Mouse (Mus musculus) adrenal gland, postnatal 14 days (tissue): Measurements from ENCODE around the gene Slc25a35. TPM values are rescaled to one million over a fixed set of nuclear protein-coding genes. Genes with fewer than 3 reads are reported as not detected.
A peak's percentile ranks its signal among the peaks of the same experiment; 100 is the strongest.
"Not testable (repeated sequence)": the region's sequence is repeated elsewhere in the genome, so short reads cannot be mapped to it uniquely, and the experiment has no call there.

Experiments used
- DNase-seq: peaks from one replicate; pipeline ENCODE4 v3.0.0; 2021; ENCODE audit warnings: mixed read lengths
- total RNA-seq: library from RNA; stranded (reverse); gene quantifications from 2 replicates; pipeline ENCODE4 v1.2.3, GENCODE M21; 2021

The Slc25a35 gene
- total RNA-seq, 1 experiment from 2014 or later = 55.8 TPM

DNA sequence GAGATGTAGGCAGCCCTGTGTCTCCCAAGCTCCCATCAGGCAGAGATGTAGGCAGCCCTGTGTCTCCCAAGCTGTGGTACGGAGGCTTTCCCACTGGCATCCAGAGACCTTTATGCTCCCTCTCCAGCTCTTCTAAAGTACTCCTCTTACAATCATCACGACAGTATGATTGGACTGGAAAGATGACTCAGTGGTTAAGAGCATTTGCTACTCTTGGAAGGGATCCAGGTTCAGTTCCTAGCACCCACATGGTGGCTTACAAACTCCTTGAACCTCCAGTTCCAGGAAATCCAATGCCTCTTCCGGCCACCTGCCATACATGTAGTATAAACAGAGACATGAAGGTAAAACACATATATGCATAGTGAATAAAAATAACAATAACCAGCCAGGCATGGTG lies 6.3 kb upstream of the Slc25a35 start:
- DNase-seq = no peak

DNA sequence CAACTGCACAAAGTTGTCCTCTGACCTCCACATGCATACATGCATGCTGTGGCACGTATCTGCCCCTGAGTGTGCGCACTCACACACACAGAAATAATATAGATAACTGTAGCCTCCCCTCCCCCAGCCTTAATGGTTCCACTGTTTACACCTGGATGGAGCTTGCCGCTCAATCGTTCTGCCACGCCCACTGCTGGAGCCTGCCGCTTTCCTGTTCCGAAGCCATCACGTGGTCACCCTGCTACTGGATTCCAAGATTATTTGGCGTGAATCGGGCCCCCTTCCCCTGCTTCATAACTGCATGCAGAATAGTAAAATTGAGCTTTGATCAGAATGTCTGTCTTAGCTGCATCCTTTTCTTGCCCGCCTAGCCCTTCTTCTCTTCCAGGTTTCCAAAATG lies 5.8 kb upstream of the Slc25a35 start:
- not testable (repeated sequence) for DNase-seq

DNA sequence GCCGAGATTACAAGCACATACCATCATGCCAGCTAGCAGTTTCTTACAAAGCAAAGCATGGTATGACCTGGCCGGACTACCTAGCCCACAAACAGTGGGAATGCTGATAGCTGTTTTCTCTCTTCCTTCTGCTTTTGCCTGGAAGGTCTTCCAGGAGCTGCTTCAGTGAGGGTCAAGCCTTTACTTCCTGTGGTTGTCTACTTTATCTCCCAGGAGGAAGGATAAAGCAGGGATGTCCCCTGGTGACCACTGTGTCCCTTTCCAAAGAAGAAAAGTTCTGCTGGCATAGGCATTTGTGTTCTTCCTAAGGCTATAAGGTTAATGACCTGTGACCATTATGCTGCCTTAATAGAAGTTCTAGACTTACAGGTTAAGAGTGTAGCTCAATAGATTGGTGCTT lies 4.5 kb upstream of the Slc25a35 start:
- DNase-seq = no peak

DNA sequence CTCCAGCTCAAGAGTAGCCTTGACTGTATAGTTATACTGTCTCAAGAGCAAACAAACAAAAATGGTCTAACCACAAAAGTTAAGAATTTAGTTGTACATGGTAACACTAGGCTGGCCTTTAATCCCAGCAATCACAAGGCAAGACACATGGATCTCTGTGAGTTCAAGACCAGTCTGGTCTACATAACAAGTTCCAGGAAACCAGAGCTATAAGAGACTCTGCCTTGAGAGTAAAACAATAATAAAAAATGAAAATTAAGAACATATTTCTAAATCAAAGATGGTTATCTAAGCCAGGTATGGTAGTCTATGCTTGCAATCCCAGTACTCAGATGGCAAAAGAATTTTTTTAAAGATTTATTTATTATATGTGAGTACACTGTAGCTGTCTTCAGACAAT lies 2.9 kb upstream of the Slc25a35 start:
- no peak for DNase-seq

DNA sequence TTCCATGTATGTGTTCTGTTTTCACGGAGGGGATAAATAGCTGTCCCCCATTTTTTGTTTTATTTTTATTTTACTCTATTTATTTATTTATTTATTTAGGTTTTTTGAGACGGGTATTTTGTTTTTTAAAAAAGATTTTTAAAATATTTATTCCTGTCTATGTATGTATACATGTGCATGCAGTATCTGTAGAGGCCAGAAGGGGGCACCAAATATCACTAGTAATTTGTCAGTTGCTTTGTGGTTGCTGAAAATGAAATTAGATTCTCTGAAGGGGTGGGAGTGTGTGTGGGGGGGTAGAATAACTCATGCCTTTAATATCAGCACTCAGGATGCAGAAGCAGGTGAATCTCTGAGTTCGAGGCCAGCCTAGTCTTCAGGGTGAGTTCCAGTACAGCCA lies 2.1 kb upstream of the Slc25a35 start:
- DNase-seq = peak; percentile 77

DNA sequence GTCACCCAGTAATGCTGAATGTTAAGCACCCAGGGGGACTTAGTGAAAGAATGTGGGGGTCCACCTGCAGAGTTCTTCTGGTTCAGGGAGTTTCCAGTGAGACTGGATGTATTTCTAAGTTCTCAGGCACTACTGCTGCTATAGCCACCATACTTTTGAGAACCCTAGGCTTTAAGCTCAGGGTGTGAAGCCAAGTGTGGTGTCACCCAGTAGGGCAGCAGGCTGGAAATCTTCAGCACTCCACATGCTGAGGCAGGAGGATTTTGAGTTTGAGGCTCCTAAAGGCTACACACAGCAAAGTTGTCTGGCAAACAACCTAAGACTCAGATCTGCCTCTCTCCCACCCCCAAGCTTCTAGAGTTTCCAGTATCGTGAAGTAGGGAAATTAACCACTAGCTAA lies 1.4 kb upstream of the Slc25a35 start:
- no peak for DNase-seq

DNA sequence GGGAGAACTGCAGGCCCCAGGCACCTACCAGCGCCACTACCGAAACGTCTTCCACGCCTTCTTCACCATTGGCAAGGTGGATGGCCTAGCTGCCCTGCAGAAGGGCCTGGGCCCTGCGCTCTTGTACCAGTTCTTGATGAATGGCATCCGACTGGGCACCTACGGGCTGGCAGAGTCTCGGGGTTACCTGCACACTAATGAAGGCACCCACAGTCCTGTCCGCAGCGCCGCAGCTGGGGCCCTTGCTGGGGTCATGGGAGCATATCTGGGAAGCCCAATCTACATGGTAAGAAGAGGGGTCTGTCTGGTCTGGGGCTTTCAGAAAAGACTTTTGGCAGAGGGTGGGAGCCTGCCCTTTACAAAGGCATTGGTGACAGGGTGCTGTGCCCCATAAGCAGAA lies 821 bp downstream of the Slc25a35 start:
- DNase-seq = no peak

DNA sequence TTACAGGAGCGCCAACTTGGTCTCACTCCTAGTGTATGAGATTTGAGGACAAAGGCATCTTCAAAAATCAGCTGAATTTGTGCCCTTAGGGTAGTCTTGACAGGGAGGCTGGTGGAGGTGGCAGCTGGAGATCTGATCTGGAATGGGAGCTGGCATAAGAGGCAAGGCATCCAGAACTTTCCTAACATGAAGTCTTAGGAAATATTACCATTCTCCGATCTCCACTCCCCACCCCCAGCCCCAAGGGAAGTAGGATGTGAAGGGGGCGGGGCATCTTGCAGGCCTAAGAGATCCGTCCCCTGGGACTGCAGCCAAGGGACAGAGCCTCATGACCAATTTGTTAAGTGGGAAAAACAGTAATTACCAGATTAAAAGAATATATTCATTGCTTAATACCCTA lies 2.3 kb downstream of the Slc25a35 start:
- peak; percentile 74 for DNase-seq

DNA sequence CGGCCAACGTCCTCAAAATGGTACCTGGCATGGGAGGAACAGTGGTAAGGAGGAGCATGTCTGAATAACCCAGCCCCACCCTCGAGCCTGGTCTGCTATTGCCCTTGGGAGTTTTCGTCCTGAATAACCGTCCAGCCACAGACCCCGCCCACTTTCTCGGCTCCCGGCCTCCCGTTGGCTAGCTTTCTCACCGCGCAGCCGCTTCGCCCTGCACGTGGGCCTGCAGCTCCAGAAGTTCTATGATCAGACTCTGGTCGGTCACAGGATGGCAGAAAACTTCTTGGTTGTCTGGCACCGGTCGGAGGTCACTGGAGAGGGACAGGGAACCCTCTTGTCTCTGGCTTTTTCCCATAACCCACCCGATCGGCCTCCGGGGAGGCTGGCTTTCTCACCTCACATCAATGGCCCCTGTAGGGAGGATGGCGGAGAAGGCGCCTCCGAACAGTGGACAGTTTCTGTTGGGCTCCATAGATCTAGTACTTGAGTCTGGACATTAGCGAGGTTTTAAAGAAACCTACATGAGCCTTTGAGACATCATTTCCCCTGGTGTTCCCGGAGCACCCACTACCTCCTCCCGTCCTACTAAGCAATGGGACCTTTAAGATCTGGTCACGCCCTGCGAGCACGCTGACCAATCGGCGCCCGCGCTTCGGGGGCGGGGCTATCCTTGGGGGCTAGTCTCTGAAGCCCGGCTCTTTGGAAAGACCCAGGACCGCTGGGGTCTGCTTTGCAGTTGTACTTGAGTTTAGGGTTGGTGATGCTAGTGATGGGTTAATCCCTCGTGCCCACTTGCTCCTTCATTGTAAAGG lies 5.5 kb downstream of the Slc25a35 start:
- DNase-seq = peak; percentile 94

DNA sequence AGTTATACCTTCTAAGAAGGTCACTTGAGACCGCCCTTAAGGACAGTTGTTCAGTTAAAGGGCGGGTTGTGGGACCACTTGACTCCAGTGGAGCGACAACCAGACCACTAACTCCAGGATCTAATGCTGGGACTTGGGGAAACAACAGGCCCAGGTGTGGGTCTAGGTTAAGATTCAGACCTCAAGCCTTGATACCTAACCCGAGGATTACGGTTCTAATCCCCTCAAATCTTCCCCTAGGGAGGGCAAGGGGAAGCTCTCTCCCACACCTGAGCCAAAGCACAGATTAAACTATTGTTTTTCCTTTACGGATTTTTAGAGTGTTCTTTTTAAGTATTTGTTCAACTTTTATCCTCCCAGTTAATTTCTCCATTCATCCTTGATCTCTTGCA lies 6.1 kb downstream of the Slc25a35 start:
- no peak for DNase-seq

DNA sequence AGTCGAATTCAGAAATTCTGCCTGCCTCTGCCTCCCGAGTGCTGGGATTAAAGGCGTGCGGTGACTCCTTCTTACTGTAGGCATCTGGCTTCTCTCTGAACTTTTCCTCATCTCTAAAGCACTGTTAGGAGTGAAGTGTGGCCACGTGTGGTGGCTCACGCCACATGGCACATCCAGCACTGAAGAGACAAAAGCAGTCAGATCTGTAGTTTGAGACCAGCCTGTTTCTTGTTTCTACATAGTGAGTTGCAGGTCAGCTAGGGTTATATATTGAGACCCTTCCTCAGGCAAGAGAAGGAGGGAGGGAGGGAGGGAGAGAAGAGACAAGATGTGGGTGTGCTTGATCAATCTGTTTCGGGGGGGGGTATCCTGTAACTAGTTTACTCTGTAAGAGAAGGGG lies 7.2 kb downstream of the Slc25a35 start, which contains the start of gene Rangrf:
Rangrf (minus strand) TSS at position 101 of the 400 bp plus-strand sequence.
- DNase-seq = no peak

DNA sequence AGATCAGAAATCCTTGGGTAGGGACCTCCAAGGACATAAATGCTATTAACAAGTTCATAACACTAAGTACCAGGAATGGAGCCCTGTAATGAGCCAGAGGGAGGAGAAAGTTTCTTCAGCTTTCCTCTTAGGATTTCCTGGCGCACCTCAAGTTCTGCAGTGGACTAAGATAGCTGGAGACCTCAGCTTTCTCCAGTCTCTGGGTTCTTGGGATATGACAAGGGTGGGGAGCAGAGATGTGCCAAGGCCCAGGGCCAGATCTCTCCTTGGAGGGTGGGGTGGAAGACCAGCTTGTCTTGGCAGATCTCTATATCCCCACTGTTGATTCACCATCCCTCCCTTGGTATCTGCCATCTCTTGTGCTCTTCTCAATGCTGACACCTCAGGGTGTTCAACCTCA lies 7.7 kb downstream of the Slc25a35 start:
- DNase-seq = no peak

DNA sequence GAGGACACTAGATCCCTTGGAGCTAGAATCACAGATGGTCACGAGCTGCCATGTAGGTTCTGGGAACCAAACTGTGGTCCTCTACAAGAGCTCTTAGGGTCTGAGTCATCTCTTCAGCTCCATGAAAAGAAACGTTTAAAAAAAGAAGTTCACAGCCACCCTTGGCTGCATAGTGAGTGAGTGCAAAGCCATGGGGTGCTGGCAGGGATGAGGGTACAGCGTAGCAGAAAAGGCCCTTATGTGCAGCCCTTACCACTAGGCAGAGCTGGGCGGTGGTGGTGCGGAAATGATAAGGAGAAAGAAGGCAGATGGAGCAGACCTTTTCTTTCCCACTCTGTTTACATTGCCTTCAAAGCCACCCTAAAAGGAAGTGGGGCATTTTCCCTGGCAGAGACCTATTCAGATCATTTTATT lies 11.4 kb downstream of the Slc25a35 start:
- DNase-seq = no peak

DNA sequence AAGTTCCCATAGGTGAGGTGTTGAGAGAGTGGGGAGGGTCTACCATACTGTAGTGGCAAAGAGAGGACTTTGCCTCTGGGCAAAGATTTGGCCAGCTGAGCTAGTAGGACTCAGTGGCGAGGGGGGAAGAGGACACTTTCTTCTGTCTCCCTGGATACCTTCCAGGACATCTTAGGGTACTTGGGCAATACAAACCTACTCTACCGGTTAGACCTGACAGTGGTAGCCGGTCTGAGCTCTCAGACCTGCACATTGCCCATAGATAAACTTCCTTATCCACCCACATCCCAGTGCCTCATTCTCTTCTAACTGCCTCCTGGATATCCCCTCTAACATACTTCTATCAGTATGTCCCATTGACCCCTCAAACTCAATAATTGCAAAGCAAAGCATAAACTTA lies 13.0 kb downstream of the Slc25a35 start:
- DNase-seq = no peak

DNA sequence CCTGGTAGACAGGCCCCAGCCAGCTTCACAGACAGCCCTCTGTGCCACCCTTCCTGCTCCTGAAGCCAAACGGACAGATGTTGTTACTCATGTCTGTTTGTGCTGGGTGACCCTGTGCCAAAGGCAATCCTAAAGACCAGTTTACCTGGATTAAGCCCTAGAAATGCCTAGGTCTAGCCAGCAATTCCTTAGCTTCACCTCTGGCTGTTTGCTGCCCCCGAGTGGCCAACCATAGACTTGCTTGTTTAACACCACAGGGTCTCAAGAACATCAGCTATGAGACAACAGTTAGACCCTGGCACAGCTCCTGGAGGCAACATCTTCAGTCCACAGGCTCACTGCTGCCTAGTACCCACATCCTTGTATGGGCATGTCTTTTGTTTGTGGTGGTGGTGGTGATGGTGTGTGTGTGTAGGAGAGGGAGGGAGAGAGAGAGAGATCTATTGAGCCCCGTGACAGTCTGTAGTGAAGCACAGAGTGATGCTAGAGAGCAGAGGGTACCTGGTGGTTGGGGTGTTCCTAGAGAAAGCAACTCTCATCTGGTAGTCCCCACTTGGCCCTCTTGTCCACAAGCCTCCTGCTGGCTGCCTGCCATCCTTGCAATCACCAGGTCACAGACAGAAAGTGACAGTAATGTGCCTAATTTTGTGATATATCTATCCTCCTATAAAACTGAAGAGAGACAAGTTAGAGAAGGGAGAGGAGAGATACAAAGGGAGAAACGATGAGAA lies 14.9 kb downstream of the Slc25a35 start:
- DNase-seq = peak; percentile 85

DNA sequence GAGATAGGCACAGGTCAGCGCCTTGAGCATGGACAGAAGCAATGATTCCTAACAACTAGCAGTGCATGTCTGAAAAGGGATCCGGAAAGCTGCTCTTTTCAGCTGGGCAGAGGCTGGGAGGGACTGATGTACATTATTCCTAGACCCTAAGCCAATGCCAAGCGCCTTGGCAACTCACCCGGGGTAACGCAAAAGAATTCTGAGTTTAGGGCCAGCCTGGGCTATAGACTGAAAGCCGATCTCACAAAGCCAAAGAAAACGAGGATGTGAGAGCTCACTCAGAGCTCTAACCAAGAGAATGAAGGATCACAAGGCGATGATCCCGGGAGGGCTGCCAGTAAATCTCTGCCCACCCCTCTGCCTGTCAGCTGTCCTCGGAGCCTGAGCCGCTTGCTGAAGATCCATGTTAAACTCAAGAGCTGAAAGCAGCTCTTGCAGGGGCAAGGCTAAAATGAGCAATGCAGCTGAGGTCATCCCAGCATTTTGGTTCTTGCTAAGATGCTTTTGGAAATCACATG lies 19.5 kb downstream of the Slc25a35 start:
- no peak for DNase-seq

DNA sequence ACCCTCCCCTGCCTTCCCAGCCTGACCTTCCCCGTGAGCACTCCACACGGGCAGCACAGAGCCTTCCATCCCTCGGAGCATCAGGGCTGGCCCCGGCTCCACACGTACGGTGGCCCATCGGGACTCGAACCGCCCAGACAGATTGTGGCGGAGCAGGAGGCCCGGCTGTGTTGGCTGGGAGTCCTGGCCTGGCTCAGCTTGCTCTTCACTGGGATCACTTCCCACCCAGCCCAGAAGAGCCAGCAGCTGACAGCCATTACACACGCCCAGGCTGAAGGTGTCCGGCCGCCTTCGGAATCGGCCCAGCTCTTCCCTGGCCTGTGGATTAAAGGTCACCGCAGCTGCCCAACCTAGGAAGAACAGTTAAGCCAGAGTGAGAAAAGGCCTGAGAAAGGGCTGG lies 20.4 kb downstream of the Slc25a35 start:
- peak; percentile 42 for DNase-seq

DNA sequence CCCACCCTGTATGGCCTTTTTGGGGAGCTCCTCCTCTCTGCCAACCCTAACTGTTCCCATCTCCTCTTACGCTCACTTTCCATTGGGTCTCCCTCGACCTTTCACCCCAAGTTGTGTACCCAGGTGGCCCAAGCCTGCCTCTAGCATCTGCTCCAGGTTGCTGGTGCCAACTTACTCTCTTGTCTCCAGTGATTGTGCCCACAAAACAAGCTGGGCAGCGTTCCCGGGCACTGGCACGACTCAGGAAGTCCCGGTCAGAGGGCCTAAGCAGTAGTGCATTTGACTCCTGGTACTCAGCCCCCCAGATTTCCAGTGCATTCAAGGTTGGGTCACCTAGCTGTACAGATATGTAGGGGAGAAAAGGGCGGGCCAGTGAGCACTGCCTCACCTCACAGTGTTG lies 25.2 kb downstream of the Slc25a35 start:
- peak; percentile 28 for DNase-seq

DNA sequence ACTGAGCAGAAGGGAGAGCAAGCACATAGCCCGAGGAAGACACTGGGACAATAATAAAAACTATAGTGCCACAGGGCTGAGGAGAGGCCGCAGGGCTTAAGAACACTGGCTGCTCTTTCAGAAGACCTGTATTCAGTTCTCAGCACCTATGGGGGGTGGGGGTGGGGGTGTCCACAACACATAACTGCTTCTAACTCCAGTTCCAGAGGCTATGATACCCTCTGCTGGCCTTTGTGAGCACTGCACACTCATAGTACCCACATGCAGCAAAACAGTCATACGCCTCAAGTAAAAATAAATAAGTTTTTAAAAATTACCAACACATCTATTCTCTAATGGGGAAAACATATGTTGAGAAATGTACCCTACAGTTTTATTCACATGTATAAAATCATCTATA lies 26.4 kb downstream of the Slc25a35 start:
- DNase-seq = no peak

DNA sequence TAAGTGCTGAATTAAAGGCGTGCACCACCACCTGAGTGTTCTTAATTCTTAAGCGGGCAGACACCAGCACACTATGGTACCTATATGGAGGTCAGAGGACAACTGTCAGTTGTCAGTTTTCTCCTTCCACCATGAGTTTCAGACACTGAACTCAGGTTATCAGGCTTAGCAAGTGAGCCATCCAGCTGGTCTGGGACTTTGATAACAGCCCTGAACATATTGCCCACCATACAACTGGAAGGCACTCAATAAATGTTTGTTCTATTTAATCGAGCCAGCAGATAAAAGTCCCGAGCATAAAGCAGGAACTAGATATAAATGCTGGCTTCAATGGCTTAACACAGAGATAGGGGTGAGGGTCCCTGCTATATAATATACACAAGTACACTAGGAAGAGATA lies 29.1 kb downstream of the Slc25a35 start:
- no peak for DNase-seq

DNA sequence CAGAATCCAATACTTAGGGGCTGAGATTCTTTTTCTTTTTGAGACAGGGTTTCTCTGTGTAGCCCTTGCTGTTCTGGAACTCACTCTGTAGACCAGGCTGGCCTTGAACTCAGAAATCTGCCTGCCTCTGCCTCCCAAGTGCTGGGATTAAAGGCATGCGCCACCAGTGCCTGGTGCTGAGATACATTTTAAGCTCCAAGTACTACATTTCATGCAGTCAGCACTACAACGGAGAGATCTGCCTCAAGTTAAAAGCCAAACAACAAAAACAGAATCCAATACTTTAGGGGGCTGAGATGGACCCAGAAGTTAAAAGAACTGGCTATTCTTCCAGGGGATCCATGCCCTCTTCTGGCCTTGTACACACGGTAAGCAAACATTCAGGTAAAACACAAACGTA lies 34.9 kb downstream of the Slc25a35 start:
- DNase-seq = not testable (repeated sequence)

DNA sequence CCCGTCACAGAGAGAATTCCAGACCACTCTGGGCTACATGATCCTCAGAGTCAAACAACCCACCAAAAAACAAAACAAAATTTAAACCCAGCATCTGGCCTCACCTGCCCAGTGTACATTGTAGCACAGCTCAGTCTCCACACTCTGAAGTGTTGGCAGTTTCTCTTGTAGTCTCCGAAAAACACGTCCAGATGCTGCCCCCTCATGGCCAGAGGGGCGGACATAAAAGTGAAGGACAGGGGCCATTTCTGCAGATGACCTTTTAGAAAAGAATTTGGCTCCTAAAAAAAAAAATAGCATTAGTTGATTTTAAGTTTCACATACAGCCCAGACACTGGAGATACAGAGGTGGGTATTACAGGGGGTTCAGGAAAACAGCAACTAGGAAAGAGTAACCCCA lies 35.7 kb downstream of the Slc25a35 start:
- DNase-seq = peak; percentile 80

DNA sequence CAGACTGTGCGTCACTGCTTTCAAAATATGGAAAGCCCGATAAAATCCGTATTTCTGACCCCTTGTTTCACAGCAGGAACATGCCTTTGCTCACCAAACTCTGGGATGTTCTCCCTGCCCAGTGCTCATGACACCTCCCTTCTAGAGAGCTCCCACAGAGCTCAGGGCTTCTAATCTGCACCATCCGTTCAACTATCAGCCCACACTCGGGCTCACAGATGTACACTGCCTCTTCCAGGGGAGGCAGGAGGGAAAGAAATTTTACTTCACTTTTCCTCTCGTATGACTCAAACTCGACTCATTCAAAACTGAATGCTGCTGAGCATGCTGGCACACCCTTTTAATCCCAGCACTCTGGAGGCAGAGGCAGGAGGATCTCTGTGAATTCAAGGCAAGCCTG lies 37.3 kb downstream of the Slc25a35 start:
- no peak for DNase-seq

DNA sequence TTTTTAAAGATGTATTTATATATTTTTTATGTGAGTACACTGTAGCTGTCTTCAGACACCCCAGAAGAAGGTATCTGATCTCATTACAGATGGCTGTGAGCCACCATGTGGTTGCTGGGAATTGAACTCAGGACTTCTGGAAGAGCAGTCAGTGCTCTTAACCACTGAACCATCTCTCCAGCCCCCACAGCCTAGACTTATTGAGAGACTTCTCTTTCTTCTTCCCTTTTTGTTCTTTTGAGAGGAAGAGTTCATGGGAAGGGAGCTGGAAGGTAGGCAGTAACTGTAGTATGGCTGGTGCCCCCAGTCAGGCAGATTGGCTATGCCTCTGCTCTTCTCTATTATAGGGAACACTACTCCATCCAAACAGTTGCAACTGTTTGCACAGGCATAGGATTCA lies 38.6 kb downstream of the Slc25a35 start:
- DNase-seq = not testable (repeated sequence)
